Mouse (Mus musculus): ENCODE results near the gene Chchd3.

- no peak for TF ChIP-seq CTCF (IDR thresholded peaks at IDR 0.05; ENCODE audit: borderline replicate concordance, extremely low read depth, insufficient read depth, insufficient read length)
- TF ChIP-seq POLR2A (IDR thresholded peaks at IDR 0.05; ENCODE audit: borderline replicate concordance, extremely low read depth, insufficient read depth, insufficient read length, poor library complexity, severe bottlenecking): no peak
Measured at GRCm38 (mm10) chr6:33040360-33041090, 19.5 kb downstream of the Chchd3 start.

Data from brain, embryonic 14.5 days (tissue).